Mouse (Mus musculus) megakaryocyte-erythroid progenitor cell, adult 5 weeks (primary cell): ENCODE results near the gene Zfp54. TPM values are rescaled to one million over a fixed set of nuclear protein-coding genes. Genes with fewer than 3 reads are reported as not detected.

ENCODE experiments used
- polyA plus RNA-seq: library from polyadenylated mRNA; stranded (reverse); fragments of >175 nt; gene quantifications from 2 replicates; pipeline ENCODE4 v1.2.3, GENCODE M21; 2012

The Zfp54 gene
- 0.14 and 0.28 TPM in 2 replicates for polyA plus RNA-seq

DNA sequence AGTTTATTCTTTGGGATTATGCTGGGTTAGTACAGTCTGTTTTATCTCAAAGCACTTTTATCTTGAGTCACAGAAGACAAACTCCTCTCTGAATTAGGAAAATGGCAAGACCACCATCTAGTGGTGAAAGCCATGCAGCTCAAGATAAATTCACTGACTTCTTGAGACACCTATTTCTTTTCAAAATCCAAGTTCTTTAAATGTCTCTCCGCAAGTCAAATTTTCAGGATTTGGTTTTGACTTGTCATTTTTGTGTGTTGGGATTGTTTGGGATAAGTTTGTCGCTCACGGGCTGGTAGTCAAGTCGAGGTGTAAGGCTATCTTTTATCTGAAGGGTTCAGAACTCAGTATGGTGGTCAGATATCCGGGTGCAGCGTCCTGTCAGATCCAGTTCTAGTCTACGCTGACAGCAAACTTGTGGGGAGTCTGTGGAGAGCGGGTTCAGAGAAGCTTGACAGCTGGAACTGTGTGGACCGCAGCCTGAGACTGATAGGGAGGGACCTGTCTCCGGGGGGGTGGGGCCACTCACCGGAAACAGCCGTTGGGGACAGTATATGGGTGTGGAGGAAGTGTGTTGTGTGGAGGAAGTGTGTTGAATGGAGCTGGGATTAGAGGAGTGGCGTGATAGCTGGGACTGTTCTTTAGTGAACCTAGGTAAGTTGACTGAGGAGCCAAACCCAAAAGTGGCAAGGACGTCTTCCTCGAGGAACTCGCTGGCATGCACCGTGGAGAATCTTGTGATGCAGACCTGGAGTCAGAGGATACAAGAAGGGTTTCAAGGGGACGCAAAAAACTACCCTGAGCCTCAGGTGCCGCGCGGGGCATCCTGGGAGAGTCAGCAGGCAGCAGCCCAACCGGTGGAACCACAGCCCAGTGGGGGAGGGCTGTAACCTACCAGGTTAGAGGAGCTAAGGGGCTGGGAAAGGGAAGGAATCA, at the start of gene Zfp54:
Gene Zfp54, plus strand, starts transcription at position 564 of the 936 bp plus-strand sequence.

DNA sequence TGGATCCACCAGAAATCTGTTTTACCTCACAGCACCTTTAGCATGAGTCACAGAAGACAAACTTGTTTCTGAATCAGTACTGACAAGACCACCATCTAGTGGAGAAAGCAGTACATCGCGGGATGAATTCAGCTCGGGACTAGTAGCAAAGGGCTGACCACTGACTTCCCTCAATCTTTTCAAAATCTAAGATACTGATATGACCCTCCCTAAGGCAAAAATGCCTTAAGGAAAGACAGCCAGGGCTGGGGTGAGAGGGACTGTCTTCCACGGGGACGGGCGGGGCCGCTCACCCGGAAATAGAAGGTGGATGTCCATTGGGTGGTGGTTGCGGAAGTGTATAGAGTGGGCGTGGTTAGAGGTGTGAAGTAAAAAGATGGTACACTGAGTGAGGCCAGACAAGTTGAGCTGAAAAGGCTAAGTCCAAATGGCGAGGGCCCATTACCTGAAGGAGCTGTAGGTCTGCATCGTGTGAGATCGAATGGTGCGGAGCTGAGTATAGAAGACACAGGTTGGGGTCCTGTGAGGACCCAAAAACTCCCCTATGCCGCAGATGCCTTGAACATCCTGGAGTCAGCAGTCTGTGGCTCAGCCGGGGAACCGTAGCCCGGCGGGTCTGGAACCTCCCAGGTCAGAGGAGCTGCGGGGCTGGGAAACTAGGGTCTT, 39.5 kb upstream of the Zfp54 start, which contains the start of gene Zfp677:
Gene Zfp677, plus strand, starts transcription at position 358 of the 666 bp plus-strand sequence.

DNA sequence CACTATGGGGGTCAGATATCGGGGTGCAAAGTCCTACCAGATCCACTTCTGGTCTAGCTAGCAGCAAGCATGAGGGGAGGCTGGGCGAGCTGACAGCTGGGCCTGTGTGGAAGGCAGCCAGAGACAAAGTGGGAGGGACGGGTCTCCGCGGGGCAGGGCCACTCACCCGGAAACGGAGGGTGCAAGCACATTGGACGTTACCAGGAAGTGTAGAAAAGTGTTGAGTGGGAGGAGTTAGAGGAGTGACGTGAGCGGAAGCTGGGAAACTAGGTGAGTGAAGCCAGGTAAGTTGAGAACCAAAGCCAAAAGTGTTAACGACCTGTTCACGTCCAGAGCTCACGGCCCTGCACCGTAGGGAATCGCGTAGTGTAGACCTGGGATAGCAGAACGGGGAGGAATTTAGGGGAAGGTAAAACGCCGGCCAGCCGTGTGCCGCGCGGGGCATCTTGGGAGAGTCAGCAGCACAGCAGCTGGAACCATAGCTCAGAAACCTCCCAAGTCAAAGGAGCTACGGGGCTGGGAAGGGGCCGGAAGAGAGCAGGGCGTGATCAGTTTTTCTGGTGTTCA, 27.2 kb downstream of the Zfp54 start, which contains the start of gene Zfp51:
Gene Zfp51, plus strand, starts transcription at position 237 of the 567 bp plus-strand sequence.

Other genes starting within 250 kb of the Zfp54 start
- gene Vmn1r234, start 197.1 kb upstream of the Zfp54 start, polyA plus RNA-seq: not detected in 2 replicates
- gene Vmn1r235, start 166.8 kb upstream of the Zfp54 start, polyA plus RNA-seq: not detected in 2 replicates
- gene Vmn1r236, start 140.3 kb upstream of the Zfp54 start, polyA plus RNA-seq: 0.02 TPM in 1 of 2 replicates, not detected in the other
- not detected in 2 replicates for gene Vmn1r237, start 111.4 kb upstream of the Zfp54 start, polyA plus RNA-seq
- 0.35 and 0.63 TPM in 2 replicates for gene Zfp677, start 39.5 kb upstream of the Zfp54 start, polyA plus RNA-seq
- gene Zfp51, start 27.1 kb downstream of the Zfp54 start, polyA plus RNA-seq: 0.84 and 0.86 TPM in 2 replicates
- 4.2 TPM in 2 replicates for gene Zfp53, start 65.8 kb downstream of the Zfp54 start, polyA plus RNA-seq
- gene Zfp52, start 112.3 kb downstream of the Zfp54 start, polyA plus RNA-seq: 2.5 and 2.9 TPM in 2 replicates
- 0.18 and 0.23 TPM in 2 replicates for gene Zfp948, start 143.8 kb downstream of the Zfp54 start, polyA plus RNA-seq
- 0.28 and 0.31 TPM in 2 replicates for gene Zfp983, start 227.4 kb downstream of the Zfp54 start, polyA plus RNA-seq